Mouse (Mus musculus): ENCODE results near the gene Nyx. TPM values are rescaled to one million over a fixed set of nuclear protein-coding genes. Genes with fewer than 3 reads are reported as not detected.

Nyx gene
- total and polyA plus RNA-seq, 3 experiments: 0.14 to 0.23 (median 0.23) TPM

DNA sequence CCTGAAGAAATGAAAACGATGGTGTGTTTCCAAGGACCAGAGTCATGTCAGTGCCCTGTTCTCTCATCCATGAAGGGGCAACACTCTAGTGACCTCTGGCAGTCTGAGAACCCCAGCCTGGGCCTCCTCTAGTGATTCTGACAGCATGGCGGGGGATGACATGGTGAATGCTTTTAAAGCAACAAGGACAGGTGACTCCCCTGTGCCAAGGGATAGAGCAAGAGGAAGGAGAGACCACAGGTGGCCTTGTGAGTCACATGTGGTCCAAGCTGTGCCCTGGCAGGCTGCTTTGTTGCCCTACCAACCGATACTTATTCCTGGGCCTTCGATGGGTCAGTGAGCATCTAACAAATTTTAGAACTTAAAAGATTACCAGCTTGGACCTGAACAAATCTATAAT lies 54.7 kb downstream of the Nyx start:
- WGBS: 80% methylated on average over 4 of the region's 4 CpGs
- peak overlapping the region; percentile 20 for H3K27ac ChIP-seq
- H3K27me3 ChIP-seq (ENCODE audit: control insufficient read depth, insufficient read depth, low read length): no peaks in the 10 kb centered on the region
- no peak for DNase-seq
- H3K9ac ChIP-seq (ENCODE audit: low read depth, low read length): no peak overlapping the region
- no peaks in the 10 kb centered on the region for H3K36me3 ChIP-seq (ENCODE audit: control insufficient read depth, insufficient read depth, low read length)
- H3K4me3 ChIP-seq: no peak overlapping the region
- TF ChIP-seq CTCF (IDR thresholded peaks at IDR 0.05): no peak
- no peak for TF ChIP-seq EP300 (IDR thresholded peaks at IDR 0.05; ENCODE audit: insufficient read depth, low read depth, low read length)
- no peak for TF ChIP-seq POLR2A (IDR thresholded peaks at IDR 0.05; ENCODE audit: insufficient read depth, low read depth, low read length)
- intact Hi-C loops (cut with DNase I): no loop called here
- no peaks in the 10 kb centered on the region for H3K79me2 ChIP-seq (replicated peaks; ENCODE audit: control insufficient read depth, insufficient read depth, low read length)
- peaks cover 13% of the 10 kb centered on the region for H3K4me1 ChIP-seq (ENCODE audit: control insufficient read depth, insufficient read depth, low read length)

GRCm38 (mm10) chrX:13521288-13521687 lies 55.4 kb downstream of the Nyx start:
- no peaks in the 10 kb centered on the region for H3K27me3 ChIP-seq (ENCODE audit: control insufficient read depth, insufficient read depth, low read length)
- DNase-seq: no peak
- H3K36me3 ChIP-seq (ENCODE audit: control insufficient read depth, insufficient read depth, low read length): no peaks in the 10 kb centered on the region
- no peak overlapping the region for H3K4me3 ChIP-seq
- 74% methylated on average over 8 of the region's 8 CpGs for WGBS
- peaks cover 13% of the 10 kb centered on the region for H3K4me1 ChIP-seq (ENCODE audit: control insufficient read depth, insufficient read depth, low read length)
- TF ChIP-seq CTCF (IDR thresholded peaks at IDR 0.05) (no peak), EP300 (IDR thresholded peaks at IDR 0.05; ENCODE audit: insufficient read depth, low read depth, low read length) (no peak), POLR2A (IDR thresholded peaks at IDR 0.05; ENCODE audit: insufficient read depth, low read depth, low read length) (no peak)
- H3K9ac ChIP-seq (ENCODE audit: low read depth, low read length): no peak overlapping the region
- H3K27ac ChIP-seq: peak overlapping the region; percentile 36
- no peaks in the 10 kb centered on the region for H3K79me2 ChIP-seq (replicated peaks; ENCODE audit: control insufficient read depth, insufficient read depth, low read length)
- intact Hi-C loops (cut with DNase I): no loop called here

Other genes with a start within 250 kb of the Nyx start
- 100 to 1,000 TPM; 142 to 176 TPM for gene Ddx3x, start 185.1 kb upstream of the Nyx start, total RNA-seq (2021)
- 21.9 and 57.2 TPM in 2 replicates for gene Ddx3x, start 185.1 kb upstream of the Nyx start, polyA plus RNA-seq (2012; rRNA removed)
- gene Gpr34, start 166.0 kb downstream of the Nyx start, total RNA-seq (2021): 1 to 10 TPM in 1 of 2 experiments, under 1 TPM in 1; 0.96 to 1.6 TPM
- 0.45 and 0.97 TPM in 2 replicates for gene Gpr34, start 166.0 kb downstream of the Nyx start, polyA plus RNA-seq (2012; rRNA removed)
- not detected for gene Gpr82, start 195.3 kb downstream of the Nyx start, total RNA-seq (2021)
- gene Gpr82, start 195.3 kb downstream of the Nyx start, polyA plus RNA-seq (2012; rRNA removed): not detected in 2 replicates